21 mouse cellular contexts compared by ENCODE assay signal in the genomic region with DNA sequence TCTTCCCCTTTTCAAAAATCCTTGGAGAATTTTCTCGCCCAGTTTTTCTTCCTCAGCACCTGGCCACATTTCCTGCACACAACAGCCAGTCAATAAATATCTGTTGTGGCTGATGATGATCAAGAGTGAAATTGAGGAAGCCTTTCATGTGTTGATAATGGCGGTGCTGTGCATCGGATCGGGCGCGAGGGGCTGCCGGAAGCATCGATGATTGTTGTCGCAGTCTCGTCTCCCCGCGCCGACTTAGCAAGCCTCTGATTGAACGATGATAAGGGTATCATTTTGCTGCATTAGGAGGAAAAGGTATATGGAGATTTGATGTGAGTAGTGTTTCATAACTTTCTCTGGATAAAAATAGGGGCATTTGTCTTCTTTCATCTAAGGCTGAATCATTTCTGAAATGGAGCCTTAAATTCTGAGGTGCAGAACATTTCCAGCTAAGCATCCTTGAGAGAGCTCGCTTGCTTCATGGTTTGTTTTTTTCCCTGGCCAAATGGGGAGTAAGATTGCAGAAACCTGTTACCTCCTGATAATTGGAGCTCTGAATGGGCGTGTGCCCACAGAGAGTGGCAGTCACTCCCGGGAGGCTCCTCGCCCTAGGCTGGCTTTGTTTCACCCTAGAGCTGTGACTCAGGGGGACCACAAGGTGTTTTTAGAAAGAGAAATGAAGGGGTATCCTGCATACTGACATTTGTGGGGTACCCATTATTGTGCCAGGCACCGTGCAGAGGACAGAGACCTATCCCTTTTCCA.
A peak's percentile ranks its signal among the peaks of the same experiment; 100 is the strongest.
DNase-seq lines count a peak whose midpoint lies in the region; ATAC-seq and TF ChIP-seq lines count a peak whose summit lies in the region.
"Had no signal": no experiment of that assay in that cellular context is flagged by ENCODE, and none has a peak within 500 bp of the region (broad histone marks: within the 10 kb centered on the region; RNA-seq: fewer than 3 reads in every experiment).

No protein-coding gene starts in this region.

- H3K9me3 ChIP-seq in G1E (replicated peaks) = no peaks in the 10 kb centered on the region; the same call in 1 of the 2 replicates
- H3K9me3 ChIP-seq in liver, embryonic 13.5 days (replicated peaks) = no peaks in the 10 kb centered on the region
- H3K9me3 ChIP-seq: embryonic facial prominence, embryonic 12.5 days; forebrain, embryonic 10.5 days; hindbrain, embryonic 15.5 days; intestine, embryonic 15.5 days; limb, embryonic 15.5 days had no signal

- peak overlapping the region; percentile 81 for H3K4me2 ChIP-seq in liver, embryonic 13.5 days
- H3K4me2 ChIP-seq: embryonic facial prominence, embryonic 12.5 days; hindbrain, embryonic 15.5 days; intestine, embryonic 15.5 days; limb, embryonic 15.5 days had no signal

- H3K9ac ChIP-seq in liver, embryonic 13.5 days = peak overlapping the region; percentile 68
- H3K9ac ChIP-seq: embryonic facial prominence, embryonic 12.5 days; hindbrain, embryonic 15.5 days; intestine, embryonic 15.5 days; limb, embryonic 15.5 days had no signal

- peaks cover 50% of the 10 kb centered on the region for H3K4me1 ChIP-seq in G1E (ENCODE audit: insufficient read depth, low read depth, low read length)
- H3K4me1 ChIP-seq in liver, embryonic 13.5 days (replicated peaks) = peaks cover 54% of the 10 kb centered on the region
- H3K4me1 ChIP-seq: embryonic facial prominence, embryonic 12.5 days; forebrain, embryonic 10.5 days; intestine, embryonic 15.5 days; limb, embryonic 15.5 days had no signal

- H3K27me3 ChIP-seq in G1E (ENCODE audit: insufficient read depth, low read length) = peaks cover 5% of the 10 kb centered on the region; the same call in 1 of the 2 replicates
- no peaks in the 10 kb centered on the region for H3K27me3 ChIP-seq in liver, embryonic 13.5 days
- H3K27me3 ChIP-seq: hindbrain, embryonic 15.5 days had no signal

- WGBS in liver, embryonic 13.5 days (ENCODE audit: insufficient replicate concordance) = 22% methylated on average over 19 of the region's 19 CpGs

- peak overlapping the region; percentile 95 for H3K27ac ChIP-seq in liver, embryonic 13.5 days
- H3K27ac ChIP-seq: embryonic facial prominence, embryonic 12.5 days; forebrain, embryonic 10.5 days; hindbrain, embryonic 15.5 days; intestine, embryonic 15.5 days; limb, embryonic 15.5 days had no signal

- TF ChIP-seq CTCF in G1E (IDR thresholded peaks at IDR 0.05; ENCODE audit: low read depth, low read length) = no peak

- peak; percentile 67 for ATAC-seq in G1E (ENCODE audit: extremely low read depth, insufficient number of reproducible peaks, low FRiP score, poor library complexity, severe bottlenecking)
- peak; percentile 97 for ATAC-seq in liver, embryonic 13.5 days (ENCODE audit: low read depth)
- ATAC-seq: intestine, embryonic 15.5 days had no signal

- peak; percentile 66 for DNase-seq in heart, adult 11 months
- DNase-seq in heart, adult 9 months (ENCODE audit: low spot score in 2 of 2) = no peak
- DNase-seq in G1E (ENCODE audit: low spot score) = peak; percentile 36
- peak; percentile 87 for DNase-seq in c-Kit-positive CD71-positive TER-119-positive erythroid progenitor cells, embryonic 14.5 days (ENCODE audit: low spot score)
- DNase-seq in liver, embryonic 13.5 days = peak; percentile 81
- DNase-seq in urinary bladder, adult 18-20 months (ENCODE audit: low spot score in 2 of 2) = no peak
- DNase-seq in lung, adult 18-20 months = no peak
- DNase-seq in layer of hippocampus, adult 8-10 months (ENCODE audit: low spot score in 2 of 2) = no peak
- DNase-seq: adrenal gland, postnatal 36 days; cerebellum, adult 9-10 months; heart, adult 18-20 months; heart, postnatal 4 days; layer of hippocampus, postnatal 36 days; lung, postnatal 10 days; retina, postnatal 1 day had no signal

- H3K4me3 ChIP-seq in G1E (ENCODE audit: low read depth, low read length) = peak overlapping the region; percentile 67
- peak overlapping the region; percentile 53 for H3K4me3 ChIP-seq in liver, embryonic 13.5 days (replicated peaks)
- H3K4me3 ChIP-seq: embryonic facial prominence, embryonic 12.5 days; forebrain, embryonic 10.5 days; hindbrain, embryonic 15.5 days; intestine, embryonic 15.5 days; limb, embryonic 15.5 days; megakaryocyte, embryonic 14.5 days had no signal

- no peaks in the 10 kb centered on the region for H3K36me3 ChIP-seq in G1E (replicated peaks)
- H3K36me3 ChIP-seq in liver, embryonic 13.5 days = no peaks in the 10 kb centered on the region
- H3K36me3 ChIP-seq: embryonic facial prominence, embryonic 12.5 days; forebrain, embryonic 10.5 days; hindbrain, embryonic 15.5 days; intestine, embryonic 15.5 days; limb, embryonic 15.5 days had no signal

Comparison
In these comparisons a context has a peak if more than half of its experiments do, and no peak if none do; other contexts are left out.
1. DNase-seq: peak in heart, adult 11 months (single experiment), G1E (single experiment), c-Kit-positive CD71-positive TER-119-positive erythroid progenitor cells, embryonic 14.5 days (single experiment) and liver, embryonic 13.5 days (single experiment); none in heart, adult 9 months (0 of 2), urinary bladder, adult 18-20 months (0 of 2), lung, adult 18-20 months (0 of 2) and layer of hippocampus, adult 8-10 months (0 of 2).